Mouse (Mus musculus) heart, postnatal 0 days (tissue): ENCODE results near the gene Fam129b.

Experiments
- CTCF ChIP-seq: IDR thresholded peaks from 2 replicates; pipeline ENCODE4 v1.5.1; 2016; ENCODE audit warnings: antibody characterized with exemption, control low read depth, low read depth
- EP300 ChIP-seq: IDR thresholded peaks from 2 replicates; pipeline ENCODE4 v1.6.1; 2016; ENCODE audit warnings: antibody characterized with exemption, low read depth

DNA sequence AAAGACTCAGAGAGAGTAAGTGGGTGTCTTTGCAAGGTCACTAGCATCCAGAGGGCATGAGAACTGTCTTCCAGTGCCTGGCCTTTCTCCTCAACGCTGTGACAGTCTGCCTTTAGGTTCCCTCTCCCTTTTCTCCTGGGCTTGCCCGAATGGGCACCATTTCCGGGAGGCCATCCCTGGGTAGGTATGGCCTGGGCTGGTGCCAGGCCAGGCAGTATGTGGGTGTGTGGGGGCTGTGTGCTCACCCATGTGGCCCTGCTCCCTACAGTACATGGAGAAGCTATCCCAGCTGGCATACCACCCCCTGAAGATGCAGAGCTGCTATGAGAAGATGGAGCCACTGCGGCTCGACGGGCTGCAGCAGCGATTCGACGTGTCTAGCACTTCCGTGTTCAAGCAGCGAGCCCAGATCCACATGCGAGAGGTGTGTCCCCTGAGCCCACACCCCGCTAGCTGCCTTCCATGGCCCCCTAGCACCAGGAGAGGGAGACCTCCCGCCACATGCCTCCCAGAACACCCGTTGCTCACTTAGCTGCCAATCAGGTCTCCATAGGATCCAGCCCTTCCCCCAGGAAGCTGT, 46.0 kb downstream of the Fam129b start:
- TF ChIP-seq CTCF (no peak), EP300 (no peak)
